Mouse (Mus musculus) hindlimb bud, embryonic 11.5 days (tissue): Measurements from ENCODE around the gene Sos2.
"Not testable (repeated sequence)": the region's sequence is repeated elsewhere in the genome, so short reads cannot be mapped to it uniquely, and the experiment has no call there.

Experiments
- DNase-seq: peaks from one replicate; pipeline ENCODE4 v3.0.0-alpha.2; 2012; ENCODE audit warnings: low read depth, low spot score; ENCODE audit errors: extremely low spot score

Sos2 gene

GRCm38 (mm10) chr12:69674576-69675537, 6.8 kb downstream of the Sos2 start:
- no peak for DNase-seq

GRCm38 (mm10) chr12:69674176-69674575, 7.5 kb downstream of the Sos2 start:
- DNase-seq: no peak

GRCm38 (mm10) chr12:69666721-69667120, 14.9 kb downstream of the Sos2 start:
- no peak for DNase-seq

GRCm38 (mm10) chr12:69661658-69662057, 20.0 kb downstream of the Sos2 start:
- DNase-seq: no peak

GRCm38 (mm10) chr12:69653973-69654372, 27.7 kb downstream of the Sos2 start:
- peak; percentile 84 for DNase-seq

GRCm38 (mm10) chr12:69649511-69649910, 32.1 kb downstream of the Sos2 start:
- no peak for DNase-seq

- DNase-seq: no peak
Observed at GRCm38 (mm10) chr12:69645821-69646616, 35.6 kb downstream of the Sos2 start.

GRCm38 (mm10) chr12:69644877-69645276, 36.8 kb downstream of the Sos2 start:
- no peak for DNase-seq

- no peak for DNase-seq
Observed at GRCm38 (mm10) chr12:69642877-69643276, 38.8 kb downstream of the Sos2 start.

- DNase-seq: no peak
Observed at GRCm38 (mm10) chr12:69634761-69635160, 46.9 kb downstream of the Sos2 start.

- not testable (repeated sequence) for DNase-seq
Observed at GRCm38 (mm10) chr12:69618590-69618989, 63.1 kb downstream of the Sos2 start.

GRCm38 (mm10) chr12:69604367-69604766, 77.3 kb downstream of the Sos2 start:
- DNase-seq: no peak

- no peak for DNase-seq
Observed at GRCm38 (mm10) chr12:69597446-69597845, 84.2 kb downstream of the Sos2 start.

GRCm38 (mm10) chr12:69593130-69593529, 88.5 kb downstream of the Sos2 start:
- no peak for DNase-seq

GRCm38 (mm10) chr12:69583270-69583629, 98.4 kb downstream of the Sos2 start:
- peak; percentile 41 for DNase-seq

GRCm38 (mm10) chr12:69582613-69583269, 98.9 kb downstream of the Sos2 start, which contains the start of gene Vcpkmt:
TSS of gene Vcpkmt (minus strand) at chr12:69583028.
- DNase-seq: peak; percentile 73

GRCm38 (mm10) chr12:69582216-69582612, 99.4 kb downstream of the Sos2 start:
- no peak for DNase-seq

- no peak for DNase-seq
Observed at GRCm38 (mm10) chr12:69579623-69580022, 102.0 kb downstream of the Sos2 start.

GRCm38 (mm10) chr12:69576120-69576627, 105.5 kb downstream of the Sos2 start:
- no peak for DNase-seq

GRCm38 (mm10) chr12:69573916-69574881, 107.5 kb downstream of the Sos2 start:
- DNase-seq: peak; percentile 89
